Mouse (Mus musculus): ENCODE results near the gene Slc43a2. TPM values are rescaled to one million over a fixed set of nuclear protein-coding genes. Genes with fewer than 3 reads are reported as not detected.

The Slc43a2 gene
- 61.9 TPM for total RNA-seq (2023)

DNA sequence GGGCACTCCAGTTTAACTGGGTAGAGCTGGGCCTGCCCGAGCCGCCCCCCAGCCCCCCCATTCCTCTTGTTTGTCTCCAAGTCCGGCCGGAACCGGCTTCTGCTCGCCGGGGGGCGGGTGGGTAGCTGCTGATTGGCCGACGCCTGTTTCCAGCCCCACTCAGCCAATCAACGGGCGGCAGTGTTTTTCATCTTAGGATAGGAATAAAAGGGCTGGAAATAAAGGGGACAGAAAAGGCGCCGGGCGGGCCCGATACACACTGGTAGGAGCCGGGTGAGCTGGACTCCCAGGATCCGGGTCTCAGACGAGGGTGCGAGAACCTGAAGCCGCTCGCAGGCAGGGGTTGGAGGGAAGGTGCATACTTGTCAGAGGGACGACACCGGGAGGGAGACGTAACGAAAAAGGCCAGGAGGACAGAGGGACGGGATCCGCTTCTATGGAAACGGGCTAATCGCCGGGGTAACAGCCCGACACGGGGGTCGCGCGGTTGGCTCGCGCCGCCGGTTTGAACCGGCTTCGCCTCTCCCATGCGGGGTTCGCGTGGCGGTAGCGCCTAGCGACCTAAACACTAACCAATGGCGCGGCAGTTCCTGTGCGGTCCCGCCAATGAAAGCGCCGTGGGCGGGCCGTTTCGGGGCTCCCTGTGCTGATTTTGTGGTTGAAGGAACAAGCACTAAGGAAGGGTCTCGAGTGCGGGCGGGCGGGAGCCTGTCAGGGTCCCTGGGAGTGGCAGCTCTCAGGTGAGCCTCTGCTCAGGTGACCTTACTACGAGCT, at the start of gene Slc43a2:
Gene Slc43a2, plus strand, starts transcription at position 226 of the 774 bp plus-strand sequence.

GRCm38 (mm10) chr11:75486601-75487285, 44.8 kb upstream of the Slc43a2 start, which contains the start of gene Prpf8:
Prpf8 (plus strand) TSS chr11:75486816.

DNA sequence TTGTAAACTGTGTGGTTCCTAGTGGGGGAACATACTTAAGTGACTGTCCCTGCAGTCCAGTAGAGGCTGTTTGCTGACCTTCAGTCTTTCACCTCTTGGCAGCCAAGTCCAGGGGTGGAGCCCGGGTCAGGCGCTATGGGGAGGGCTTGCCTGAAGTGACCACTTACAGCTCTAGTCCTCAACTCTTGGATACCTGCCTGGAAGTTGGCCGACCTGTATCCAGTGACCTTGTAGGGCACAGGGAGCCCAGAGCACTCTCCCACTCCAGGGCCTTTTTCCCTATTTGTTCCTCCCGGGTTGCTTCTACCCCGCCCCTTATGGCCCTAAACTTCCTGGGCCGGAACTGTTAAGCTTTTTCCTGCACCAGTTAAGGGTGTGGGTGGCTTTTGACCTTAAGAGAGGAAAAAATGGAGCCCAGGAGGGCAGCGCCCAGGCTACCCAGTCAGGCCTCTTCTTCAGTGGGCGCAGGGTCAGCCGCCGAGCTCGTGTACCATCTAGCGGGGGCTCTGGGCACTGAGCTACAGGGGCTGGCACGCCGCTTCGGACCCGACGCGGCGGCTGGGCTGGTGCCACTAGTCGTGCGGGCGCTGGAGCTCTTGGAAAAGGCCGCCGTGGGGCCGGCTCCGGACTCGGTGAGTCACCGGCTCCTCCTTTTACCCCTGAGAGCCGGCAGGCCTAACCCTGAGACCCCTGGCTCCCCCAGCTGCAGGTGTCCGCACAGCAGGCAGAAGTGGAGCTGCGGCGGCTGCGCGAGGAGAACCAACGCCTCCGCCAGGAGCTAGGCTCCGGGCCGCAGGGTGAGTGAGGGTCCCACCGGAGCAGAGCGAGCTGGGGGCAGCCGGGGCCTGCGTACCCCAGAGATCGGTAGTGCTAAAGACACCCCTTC, 21.5 kb upstream of the Slc43a2 start, which contains the start of gene Rilp:
Gene Rilp, plus strand, starts transcription at position 354 of the 886 bp plus-strand sequence.

DNA sequence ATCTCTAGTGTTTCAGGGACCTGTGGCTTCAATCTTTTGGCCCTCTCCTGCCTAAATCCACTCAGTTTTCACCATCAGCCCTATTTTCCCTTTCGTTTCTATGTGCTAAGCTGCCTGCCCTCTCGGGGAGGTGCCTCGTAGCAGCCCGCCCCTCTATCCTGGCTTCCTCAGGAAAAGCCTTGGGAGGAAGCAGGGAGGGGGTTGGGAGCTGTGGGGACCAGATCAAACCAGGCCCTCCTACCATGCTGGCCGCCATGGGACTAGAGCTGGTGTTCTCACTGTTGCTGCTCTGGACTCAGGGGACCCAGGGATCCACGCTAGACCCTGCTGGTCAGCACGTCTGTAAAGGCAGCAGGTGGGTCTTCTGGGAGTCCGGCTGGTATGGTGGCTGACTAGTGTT, 18.2 kb upstream of the Slc43a2 start, which contains the start of gene Scarf1:
Gene Scarf1, plus strand, starts transcription at position 205 of the 400 bp plus-strand sequence.

GRCm38 (mm10) chr11:75587493-75588284, 56.2 kb downstream of the Slc43a2 start, which contains the start of gene Pitpna:
Pitpna (plus strand) TSS chr11:75588097.

Other genes with a start within 250 kb of the Slc43a2 start
- 193 TPM for gene Rpa1, start 183.4 kb upstream of the Slc43a2 start, total RNA-seq (2023)
- 15.9 TPM for gene Smyd4, start 183.3 kb upstream of the Slc43a2 start, total RNA-seq (2023)
- not detected for gene Serpinf1, start 109.0 kb upstream of the Slc43a2 start, total RNA-seq (2023)
- gene Serpinf2, start 92.1 kb upstream of the Slc43a2 start, total RNA-seq (2023): not detected
- 24.4 TPM for gene Wdr81, start 77.0 kb upstream of the Slc43a2 start, total RNA-seq (2023)
- 1.8 TPM for gene Tlcd2, start 70.0 kb upstream of the Slc43a2 start, total RNA-seq (2023)
- gene Prpf8, start 44.9 kb upstream of the Slc43a2 start, total RNA-seq (2023): 201 TPM
- not detected for gene Rilp, start 21.6 kb upstream of the Slc43a2 start, total RNA-seq (2023)
- 0.21 TPM for gene Scarf1, start 18.2 kb upstream of the Slc43a2 start, total RNA-seq (2023)
- gene Pitpna, start 56.4 kb downstream of the Slc43a2 start, total RNA-seq (2023): 205 TPM
- gene Inpp5k, start 99.3 kb downstream of the Slc43a2 start, total RNA-seq (2023): 105 TPM
- gene Myo1c, start 118.8 kb downstream of the Slc43a2 start, total RNA-seq (2023): 16.5 TPM
- gene Crk, start 147.6 kb downstream of the Slc43a2 start, total RNA-seq (2023): 53.1 TPM
- 167 TPM for gene Ywhae, start 201.2 kb downstream of the Slc43a2 start, total RNA-seq (2023)